Mouse (Mus musculus) gastrocnemius, postnatal 10 days (tissue): Measurements from ENCODE around the gene Piwil1. TPM values are rescaled to one million over a fixed set of nuclear protein-coding genes. Genes with fewer than 3 reads are reported as not detected.

Source experiments
- DNase-seq: peaks from one replicate; pipeline ENCODE4 v3.0.0; 2021; ENCODE audit warnings: mixed read lengths
- long read RNA-seq, 2 experiments: library from polyadenylated mRNA; stranded (forward); transcript quantifications; one replicate each; pipeline ENCODE4 v2.0.0; 2021
- total RNA-seq, 2 experiments: library from RNA; stranded (reverse); gene quantifications; 2 replicates each; pipeline ENCODE4 v1.2.3; 2021

Piwil1 gene
- total RNA-seq, result under 1 TPM; 0.11 to 0.16 TPM
- long read RNA-seq, experiment 1, result 0 reads
- long read RNA-seq, experiment 2, result 0 reads

DNA sequence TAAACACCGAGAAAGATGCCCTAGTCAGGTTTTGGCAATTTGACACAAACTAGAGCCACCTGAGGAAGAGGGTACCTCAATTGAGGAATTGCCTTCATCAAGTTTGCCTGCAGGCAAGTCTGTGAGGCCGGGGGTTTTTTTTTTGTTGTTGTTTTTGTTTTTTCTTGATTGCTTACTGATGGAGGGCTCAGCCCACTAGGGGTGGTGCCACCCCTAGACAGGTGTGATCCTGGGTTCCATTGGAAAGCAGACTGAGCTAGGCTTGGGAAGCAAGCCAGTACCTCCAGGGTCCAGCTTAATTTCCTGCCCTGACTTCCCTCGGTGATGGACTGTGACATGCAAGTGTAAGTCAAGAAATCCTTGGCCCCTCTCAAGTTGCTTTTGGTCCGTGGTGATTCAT is at the start of gene Piwil1:
TSS of gene Piwil1 (plus strand) at position 301 of the 400 bp plus-strand sequence.
- DNase-seq, result no peak

DNA sequence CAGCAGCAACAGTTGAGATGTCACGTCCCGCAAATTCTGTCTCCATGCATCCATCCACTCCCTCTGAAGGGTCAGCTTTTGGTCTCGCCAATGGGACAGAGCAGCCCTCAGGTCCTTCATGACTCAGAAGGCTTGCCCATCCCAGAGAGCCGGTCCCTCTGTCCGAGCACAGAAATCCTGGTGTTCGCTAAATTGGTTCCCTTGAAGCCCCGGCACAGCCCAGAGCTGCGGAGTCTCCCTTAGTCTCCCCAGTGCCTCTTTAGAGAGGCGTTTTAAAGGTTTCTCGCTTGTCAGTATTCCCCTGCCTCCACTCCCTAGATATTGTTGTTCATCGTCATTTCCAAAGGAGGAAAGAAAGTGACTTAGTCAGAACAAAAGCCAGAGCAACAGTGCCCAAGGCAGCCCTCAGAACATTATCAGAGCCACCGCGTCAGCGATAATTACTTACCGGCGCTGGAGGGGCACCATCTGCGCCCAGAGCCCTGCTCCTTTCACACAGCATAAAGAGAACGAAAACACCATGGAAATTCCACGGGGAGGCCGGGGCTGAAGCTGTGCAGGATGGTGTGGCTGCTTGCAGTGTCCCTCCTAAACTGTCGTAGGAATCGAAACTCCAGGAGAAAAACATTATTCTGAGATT is 45.7 kb upstream of the Piwil1 start:
- DNase-seq, result no peak

DNA sequence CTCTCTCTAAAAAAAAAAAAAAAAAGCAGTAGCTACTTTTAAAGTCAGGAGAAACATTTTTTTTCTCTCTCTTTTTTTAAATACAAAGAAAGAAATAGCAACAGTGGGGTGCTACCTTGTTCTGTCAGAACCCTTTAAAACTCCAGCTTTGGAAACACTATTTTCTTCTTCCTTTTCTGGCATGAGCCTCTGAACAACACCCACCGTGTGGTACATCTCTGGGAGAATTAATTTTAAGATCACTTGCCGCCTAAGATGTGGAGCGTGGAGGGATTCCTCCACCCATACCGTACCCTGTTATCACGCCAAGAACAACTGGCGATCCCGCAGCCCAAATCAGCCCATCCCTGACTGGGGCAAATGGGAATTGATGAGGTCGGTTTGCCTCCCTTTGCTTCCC is 42.2 kb upstream of the Piwil1 start:
- no peak for DNase-seq

- no peak for DNase-seq
Measured at GRCm38 (mm10) chr5:128662881-128663280, 39.4 kb upstream of the Piwil1 start.

GRCm38 (mm10) chr5:128663976-128664375 is 38.3 kb upstream of the Piwil1 start:
- no peak for DNase-seq

- DNase-seq, result no peak
Measured at GRCm38 (mm10) chr5:128665045-128665444, 37.3 kb upstream of the Piwil1 start.

GRCm38 (mm10) chr5:128667303-128667702 is 35.0 kb upstream of the Piwil1 start:
- no peak for DNase-seq

DNA sequence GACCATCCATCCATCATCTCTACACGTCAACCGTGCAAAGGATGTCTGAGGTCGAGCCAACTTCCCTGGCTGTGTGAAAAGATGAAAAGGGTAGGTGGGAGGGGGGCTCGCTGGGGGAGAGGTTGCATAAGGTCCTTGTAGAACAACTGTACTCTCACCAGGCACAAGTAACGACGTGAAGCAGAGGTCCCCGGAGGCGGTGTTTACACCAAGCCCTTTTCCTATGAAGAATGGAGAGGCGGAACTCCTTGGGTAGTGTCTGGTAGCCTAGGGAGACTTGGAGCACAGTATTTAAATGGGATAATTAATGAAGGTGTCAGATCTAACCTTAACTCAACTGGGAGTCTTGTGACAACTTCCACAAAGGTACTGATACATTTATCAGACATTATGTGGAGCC is 28.2 kb upstream of the Piwil1 start:
- DNase-seq, result no peak

GRCm38 (mm10) chr5:128677373-128677772 is 25.0 kb upstream of the Piwil1 start:
- DNase-seq, result no peak

- no peak for DNase-seq
Measured at GRCm38 (mm10) chr5:128677861-128678260, 24.5 kb upstream of the Piwil1 start.

DNA sequence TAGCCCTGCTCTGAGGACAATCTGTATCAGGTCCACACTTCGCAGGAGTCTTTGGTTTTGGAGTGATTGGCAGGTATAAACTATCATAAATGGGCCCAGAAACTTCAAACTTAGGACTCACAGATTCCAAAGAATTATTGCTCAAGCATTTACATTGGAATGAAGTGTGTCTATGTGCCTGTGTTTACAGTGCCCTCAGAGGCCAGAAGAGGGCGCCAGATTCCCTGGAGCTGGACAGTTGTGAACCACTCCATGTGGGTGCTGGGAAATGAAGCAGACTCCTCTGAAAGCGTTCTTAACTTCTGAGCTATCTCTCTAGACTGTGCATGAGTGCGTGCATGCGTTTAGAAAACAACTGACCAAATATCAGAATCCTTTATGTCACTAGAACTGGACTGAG is 20.9 kb upstream of the Piwil1 start:
- no peak for DNase-seq

DNA sequence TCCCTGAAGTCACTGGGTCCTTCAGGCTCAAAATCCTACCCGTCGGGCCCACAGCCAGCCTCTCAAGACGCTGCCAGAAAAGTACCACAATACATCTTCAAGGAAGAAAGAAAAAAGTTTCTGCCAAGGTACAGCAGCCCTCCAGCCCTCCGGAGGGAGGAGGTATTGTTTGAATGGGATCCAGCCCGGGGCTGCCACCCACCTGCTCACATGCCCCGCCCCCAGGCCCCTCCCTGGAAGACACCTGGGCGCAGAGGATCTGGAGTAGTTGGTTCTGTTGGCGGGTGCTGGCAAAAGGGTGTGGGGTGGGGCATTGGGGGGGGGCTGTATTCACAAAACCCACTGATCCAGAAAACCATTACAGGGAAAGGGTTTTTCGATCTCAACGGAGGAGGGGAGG is 18.1 kb upstream of the Piwil1 start:
- DNase-seq, result no peak

GRCm38 (mm10) chr5:128684621-128685020 is 17.7 kb upstream of the Piwil1 start:
- no peak for DNase-seq

- DNase-seq, result no peak
Measured at GRCm38 (mm10) chr5:128687139-128687538, 15.2 kb upstream of the Piwil1 start.

DNA sequence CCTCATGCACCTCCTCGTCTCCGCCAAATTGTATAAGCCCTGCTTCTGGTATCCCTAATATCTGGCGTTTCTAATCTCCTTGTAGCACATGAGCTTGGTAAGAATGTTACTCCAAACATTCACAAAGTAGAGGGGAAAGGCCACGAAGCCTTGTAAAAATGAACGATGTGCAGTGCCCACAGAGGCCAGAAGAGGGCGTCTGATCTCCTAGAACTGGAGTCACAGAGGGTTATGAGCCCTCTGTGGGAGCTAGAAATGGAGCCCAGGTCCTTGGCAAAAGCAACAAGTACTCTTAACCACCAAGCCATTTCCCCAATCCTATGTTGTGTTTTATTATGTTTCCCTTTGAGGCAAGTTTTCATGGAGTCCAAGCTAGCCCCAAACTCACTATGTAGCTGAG is 8.2 kb upstream of the Piwil1 start:
- no peak for DNase-seq

DNA sequence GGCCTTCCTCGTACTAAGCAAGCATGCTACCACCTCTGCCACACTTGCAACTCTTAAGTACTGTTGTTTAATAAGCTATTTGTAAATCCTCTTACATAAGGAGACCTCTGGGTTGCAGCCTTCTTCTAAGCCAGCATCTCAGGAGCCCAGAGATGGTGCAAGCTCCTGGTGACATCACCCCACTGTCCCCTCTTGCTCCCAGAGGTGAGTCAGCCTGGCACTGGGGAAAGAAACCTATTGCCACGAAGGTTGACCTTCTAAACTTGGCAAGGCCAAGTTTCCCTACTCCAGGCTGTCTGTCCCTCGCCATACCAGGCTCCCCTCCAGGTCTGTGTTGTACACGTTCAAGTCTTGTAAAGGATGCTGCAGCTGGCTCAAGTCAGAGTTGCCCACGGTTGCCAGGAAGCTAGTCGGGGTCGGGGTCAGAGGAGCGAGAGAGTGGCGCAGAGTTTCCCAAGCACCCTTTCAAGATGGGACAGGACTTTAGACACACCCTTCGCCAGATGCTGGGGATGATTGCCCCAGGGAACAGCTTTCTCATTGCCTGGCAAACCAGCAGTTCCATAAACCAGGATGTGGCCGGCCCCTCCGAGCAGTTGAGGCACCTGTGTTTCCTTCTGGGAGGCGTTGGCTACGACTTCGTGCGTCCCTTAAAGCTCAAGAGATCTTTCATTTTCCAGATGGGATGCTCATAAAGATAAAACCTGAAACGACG is 7.6 kb upstream of the Piwil1 start:
- no peak for DNase-seq

DNA sequence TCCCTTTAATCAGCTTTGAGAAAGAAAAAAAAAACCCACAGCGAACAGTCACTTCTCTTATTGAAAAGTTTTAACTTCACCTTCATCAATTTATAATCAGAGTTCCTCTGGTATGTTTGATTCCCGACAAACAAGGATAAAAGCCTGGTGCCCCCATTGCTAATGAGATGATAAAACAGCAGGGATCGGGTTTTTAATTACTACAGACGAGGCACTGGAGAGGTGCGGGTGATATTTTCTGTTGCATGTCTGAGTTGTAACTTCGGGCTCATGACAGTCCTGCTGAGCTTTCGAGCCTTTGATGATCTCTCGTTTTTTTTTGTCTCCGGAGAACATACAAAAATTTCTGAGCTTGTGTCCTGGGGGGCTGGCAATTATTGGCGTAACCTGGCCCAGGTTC is 5.5 kb upstream of the Piwil1 start:
- DNase-seq, result no peak

DNA sequence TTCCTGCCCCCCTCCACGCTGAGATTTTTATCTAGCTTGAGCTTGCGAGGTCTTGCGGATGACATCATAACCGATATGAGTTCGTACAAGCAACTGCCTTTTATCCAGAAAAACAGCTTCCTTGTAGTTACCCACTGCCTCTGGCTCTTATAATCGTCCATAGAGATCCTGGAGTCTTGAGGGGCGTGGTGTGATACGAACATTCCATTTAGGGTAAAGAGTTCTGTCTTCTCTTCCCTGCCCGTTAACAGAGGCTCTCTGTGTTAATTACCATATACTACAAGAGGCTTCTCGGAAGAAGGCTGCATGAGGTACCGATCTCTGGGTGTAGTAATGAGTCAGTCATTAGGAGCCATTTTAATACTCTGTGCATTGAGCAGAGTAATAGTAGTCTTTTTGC is 1.6 kb upstream of the Piwil1 start:
- no peak for DNase-seq

DNA sequence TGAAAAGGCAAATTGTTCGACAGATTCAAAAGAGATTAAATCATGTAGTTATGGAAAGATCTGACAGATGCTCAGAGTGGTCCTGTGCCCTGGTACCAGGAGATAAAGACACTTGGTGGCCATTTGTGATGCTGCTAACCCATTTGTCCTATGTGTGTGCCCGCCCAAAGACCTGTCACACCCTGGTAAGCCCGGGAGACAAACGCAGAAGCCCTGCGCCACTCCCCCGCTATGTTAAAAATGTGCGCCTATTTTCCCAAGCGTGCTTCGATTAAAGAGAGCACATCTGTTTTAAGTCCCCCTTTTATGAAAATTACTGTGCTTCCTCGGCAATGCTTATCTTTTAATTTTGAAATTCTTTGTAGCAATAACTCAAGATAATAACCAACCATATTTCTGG is 1.4 kb downstream of the Piwil1 start:
- no peak for DNase-seq

GRCm38 (mm10) chr5:128704134-128704904 is 2.0 kb downstream of the Piwil1 start:
- DNase-seq, result no peak

DNA sequence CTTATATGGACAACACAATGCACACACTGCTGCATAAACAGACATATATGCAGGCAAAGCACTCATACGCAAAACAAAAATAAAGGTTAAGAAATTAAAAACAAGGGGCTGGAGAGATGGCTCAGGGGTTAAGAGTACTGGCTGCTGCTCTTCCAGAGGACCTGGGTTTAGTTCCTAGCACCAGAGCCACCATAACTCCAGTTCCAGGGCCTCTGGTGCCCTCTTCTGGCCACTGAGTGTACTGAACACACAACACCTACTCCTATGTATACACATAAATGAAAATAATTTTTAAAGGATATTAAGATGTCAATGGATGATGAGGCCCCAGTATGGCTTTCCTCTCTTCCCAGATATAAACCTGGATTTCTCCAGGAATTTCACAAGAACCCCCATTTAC is 4.1 kb downstream of the Piwil1 start:
- no peak for DNase-seq

- DNase-seq, result no peak
Measured at GRCm38 (mm10) chr5:128707271-128707670, 4.9 kb downstream of the Piwil1 start.

DNA sequence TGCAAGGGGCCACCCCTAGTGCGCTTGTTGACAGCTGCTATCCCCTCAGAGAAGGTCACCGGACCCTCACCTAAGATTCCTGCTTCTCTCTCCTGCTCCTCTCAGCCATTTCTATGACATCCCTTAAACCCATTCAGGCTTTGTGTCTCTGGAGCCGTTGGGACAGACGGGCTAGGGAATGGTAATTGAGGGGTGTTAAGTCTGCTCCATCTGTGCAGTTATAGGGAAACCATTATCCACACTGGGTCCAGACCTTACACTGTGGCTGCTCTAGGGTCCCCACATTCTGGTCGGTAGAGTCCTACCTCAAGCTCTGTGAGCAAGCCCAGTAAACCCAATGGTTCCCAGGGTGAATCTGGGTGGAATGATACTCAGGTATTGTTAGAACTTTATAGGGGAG is 6.6 kb downstream of the Piwil1 start:
- no peak for DNase-seq
